Mouse (Mus musculus) megakaryocyte, embryonic 14.5 days (primary cell): Measurements from ENCODE around the gene Gcgr.

Experiments used
- FLI1 ChIP-seq: IDR thresholded peaks from 2 replicates; pipeline ENCODE4 v1.6.1; 2012; ENCODE audit warnings: low read length, inconsistent platforms, mixed read lengths
- GATA1 ChIP-seq: IDR thresholded peaks from 3 replicates; pipeline ENCODE4 v1.6.1; 2012; ENCODE audit warnings: mixed read lengths, low read length, inconsistent platforms, borderline replicate concordance

GRCm38 (mm10) chr11:120498226-120498625 lies 32.3 kb upstream of the Gcgr start:
- no peak for TF ChIP-seq FLI1
- no peak for TF ChIP-seq GATA1
